Mouse (Mus musculus) naive thymus-derived CD4-positive, alpha-beta T cell, adult 2 months (primary cell): ENCODE results near the gene Stx2.
"Not testable (repeated sequence)": the region's sequence is repeated elsewhere in the genome, so short reads cannot be mapped to it uniquely, and the experiment has no call there.

ENCODE experiments used
- DNase-seq: peaks from one replicate; pipeline ENCODE4 v3.0.0-alpha.2; 2011; ENCODE audit warnings: low read depth

The Stx2 gene

DNA sequence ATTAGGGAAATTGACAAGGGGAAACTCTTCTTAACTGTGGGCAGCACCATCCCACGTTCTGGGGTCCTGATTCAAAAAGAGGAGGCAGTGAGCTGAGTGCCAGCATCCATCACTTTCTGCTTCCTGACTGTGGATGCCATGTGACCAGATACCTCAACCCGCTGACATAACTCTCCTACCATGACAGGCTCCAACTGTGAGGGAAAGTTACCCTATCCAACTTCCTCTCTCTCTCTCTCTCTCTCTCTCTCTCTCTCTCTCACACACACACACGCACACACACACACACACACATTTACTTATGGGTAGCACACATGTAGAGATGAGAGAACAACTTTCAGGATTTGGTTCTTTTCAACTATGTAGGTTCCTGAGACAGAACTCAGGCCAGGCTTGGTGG is 1.2 kb upstream of the Stx2 start:
- DNase-seq: no peak

DNA sequence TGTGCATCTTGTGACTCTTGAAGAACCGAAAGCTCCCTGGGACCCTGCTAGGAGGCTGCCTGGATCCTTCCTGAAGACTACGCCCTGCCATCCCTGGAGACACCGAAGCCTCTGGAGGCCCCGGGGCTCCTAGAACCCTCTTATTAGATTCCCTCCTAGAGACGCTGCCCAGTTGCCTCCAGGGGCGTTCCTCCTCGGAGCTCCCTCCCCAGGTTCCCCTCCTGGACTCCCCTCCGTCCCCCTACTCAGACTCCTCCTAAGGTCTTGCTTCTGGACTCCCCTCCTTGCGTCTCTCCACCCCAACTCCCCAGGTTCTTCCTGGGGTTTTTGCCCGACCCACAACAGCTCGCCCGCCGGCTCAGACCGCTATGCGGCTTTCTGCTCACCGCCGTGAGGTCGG is 366 bp downstream of the Stx2 start:
- DNase-seq: no peak

DNA sequence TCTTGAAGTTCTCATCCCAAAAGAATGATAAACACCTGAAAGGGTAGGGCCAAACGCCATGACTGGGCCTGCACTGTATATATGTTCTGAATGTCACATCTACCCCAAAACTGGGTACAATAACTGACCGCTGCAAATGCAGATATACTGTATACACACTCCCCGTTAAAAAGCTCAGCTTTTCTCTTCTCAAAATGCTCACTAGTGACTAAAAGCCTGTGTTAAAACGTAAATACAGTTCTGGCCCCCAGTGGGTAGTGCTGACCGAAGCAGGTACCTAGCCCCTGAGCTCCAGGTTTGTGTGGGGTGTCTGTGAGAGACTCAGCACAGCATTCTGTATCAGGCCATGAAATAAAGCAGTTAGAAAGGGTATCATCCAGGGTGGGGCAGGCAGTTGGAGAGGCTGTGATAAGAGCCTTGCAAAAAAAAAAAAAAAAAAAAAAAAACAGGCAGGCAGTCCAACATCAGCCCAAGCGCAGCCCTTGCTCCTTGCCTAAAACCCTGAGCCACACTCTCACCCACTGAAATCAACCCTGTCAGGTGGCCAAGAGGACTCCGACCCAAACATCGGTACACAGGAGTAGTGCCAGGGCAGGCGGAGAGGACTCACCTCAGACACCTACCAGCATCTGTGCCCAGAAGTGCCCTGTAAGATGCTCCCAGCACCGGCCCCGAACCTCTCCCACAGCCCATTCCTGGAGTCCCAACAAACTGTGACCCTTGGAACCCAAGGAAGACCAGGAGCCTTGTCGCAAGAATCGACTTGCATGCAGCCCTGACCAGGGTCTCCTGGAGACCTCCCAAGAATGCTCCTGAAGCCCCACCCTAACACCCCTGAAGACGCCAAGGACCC is 1.0 kb downstream of the Stx2 start:
- DNase-seq: no peak

DNA sequence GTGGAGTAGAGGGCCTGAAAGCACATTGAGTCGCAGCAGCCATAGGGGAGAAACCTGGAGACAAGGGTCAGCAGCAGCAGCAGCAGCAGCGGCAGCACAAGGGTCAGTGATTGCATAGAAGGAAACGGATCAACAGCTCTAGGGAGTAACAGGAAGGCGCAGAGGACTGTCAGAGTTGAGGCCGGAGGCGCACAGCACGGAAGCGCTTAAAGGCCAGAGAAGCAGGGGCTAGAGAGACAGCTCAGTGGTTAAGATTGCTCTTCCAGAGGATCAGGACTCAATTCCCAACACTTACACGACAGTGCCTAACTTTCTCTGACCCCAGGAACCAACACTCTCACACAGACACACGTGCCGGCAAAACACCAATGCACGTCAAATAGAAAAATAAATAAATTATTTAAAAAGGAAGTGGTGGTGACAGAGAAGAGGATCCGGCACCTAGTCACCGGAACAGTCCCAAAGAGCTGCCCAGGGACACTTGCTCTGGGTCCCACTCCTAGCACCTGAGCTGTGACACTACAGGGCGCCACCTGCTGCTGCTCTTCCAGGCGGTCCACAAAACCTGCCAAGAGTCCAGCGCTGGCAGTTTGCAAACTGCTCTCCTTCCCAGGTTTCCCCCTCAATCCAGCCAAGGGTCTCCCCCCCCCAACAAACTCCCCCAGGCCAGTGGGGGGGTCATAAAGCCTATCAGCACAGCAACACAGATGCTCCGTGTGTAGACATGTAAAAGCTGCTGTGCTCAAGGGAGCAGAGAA is 2.2 kb downstream of the Stx2 start:
- no peak for DNase-seq

- no peak for DNase-seq
Observed at GRCm38 (mm10) chr5:129005416-129005815, 3.0 kb downstream of the Stx2 start.

DNA sequence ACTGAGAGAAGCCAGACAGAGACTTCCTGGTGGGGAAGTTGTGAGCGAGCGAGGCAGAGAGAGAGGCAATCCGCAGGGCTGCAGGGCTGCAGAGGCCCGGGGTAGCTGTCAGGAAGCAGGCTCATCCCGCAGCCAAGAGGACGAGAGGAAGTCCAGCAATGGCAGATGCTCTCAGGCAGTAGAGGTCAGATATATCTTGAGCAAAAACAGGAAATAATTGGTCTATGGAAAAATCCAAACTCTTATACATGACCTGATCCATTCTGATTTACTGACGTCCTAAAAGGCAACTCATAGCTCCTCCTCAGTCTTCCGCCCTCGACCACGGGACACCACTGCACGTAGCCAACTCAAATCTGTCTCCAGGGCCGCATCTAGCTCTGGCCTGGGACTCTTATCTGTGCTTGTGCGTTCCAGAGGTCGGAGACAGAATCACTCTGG is 5.8 kb downstream of the Stx2 start:
- DNase-seq: no peak

- no peak for DNase-seq
Observed at GRCm38 (mm10) chr5:129000706-129001468, 7.5 kb downstream of the Stx2 start.

DNA sequence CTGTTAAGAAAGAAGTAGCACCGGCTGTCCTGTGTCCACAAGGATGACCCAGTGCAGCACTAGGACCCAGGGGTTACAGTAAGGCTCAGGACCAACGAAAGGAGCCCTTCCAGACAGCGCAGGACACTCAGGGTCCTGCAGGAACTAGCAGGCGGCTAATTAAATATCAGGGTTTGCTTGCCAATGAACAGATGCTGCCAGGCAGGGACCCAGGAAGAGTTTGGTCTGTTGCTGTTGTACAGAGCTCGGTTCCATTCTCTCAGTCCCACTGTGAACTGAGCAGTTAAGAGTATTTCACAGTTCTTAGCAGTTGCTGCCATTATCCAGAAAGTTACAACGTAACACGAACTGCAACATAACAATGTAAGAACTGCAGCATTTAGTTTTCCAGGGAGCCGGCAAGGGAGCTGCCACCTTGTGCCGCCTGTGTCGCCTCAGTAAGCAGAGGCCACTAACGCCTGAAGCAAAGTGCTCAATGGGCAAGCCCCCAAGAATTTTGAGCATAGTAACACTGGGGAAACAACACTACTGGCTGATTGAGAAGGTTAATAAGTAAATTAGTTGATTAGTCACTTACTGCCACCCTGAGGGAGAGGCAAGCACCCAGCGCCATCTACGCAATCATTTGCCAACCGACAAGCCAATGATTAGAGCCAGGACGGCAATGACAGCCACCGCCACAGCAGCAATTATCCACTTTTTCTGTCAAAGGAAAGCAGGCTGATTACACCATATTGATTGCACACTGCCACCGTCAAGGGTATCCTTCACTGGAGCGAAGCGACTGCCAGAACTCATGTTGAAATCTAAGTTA is 21.0 kb downstream of the Stx2 start:
- DNase-seq: no peak

DNA sequence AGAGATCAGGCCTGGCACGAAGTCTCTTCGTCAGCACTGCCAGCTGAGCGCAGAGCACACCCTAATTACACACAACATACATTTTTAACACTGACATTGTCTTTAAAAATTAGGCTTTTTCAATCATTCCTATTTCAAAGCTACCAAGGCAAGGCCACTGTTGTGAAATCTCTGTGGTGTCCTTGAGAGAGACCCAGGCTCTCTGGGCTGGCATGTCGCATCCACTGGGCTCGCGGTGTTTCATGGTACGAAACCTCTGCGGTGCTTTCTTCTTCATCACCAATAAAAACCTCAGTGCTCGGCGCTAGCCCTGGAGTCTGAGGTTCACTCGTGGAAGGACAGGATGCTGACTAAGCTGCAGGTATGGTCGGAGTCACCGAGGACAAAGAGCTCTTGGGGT is 22.4 kb downstream of the Stx2 start:
- DNase-seq: no peak

GRCm38 (mm10) chr5:128984536-128984935 is 23.8 kb downstream of the Stx2 start:
- no peak for DNase-seq

DNA sequence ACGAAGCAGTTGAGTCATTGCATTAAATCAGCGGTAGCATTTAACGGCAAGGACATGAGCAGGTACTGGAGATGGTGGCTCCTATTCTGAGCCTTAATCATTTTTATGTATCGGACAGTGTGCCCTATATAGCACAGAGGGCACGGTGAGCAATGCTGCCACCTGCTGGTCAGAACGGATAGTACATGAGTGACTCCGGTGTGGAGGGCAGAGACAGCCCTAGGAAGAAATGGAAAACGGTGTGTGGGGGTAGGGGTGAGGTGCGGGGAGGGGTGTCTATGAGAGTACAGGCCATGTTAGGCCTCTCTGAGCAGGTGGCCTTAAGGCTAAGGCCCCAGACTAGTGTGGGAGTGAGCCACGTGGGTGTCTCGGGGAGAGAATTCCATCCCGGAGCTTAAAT is 26.8 kb downstream of the Stx2 start:
- DNase-seq: peak; percentile 82

DNA sequence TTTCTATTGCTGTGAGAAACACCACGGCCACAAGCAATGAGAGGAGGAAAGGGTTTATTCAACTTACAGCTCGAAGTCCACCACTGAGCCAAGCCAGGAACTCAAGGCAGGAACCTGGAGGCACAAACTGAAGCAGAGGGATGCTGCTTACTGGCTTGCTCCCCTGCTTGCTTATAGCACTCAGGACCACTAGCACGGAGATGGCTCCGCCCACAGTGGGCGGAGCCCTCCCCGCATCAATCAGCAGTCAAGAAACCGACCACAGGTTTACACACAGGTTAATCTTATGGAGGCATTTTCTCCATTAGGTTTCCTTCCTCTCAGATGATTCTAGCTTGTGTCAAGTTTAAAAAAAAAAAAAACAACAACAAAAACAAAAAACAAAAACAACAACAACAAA is 27.5 kb downstream of the Stx2 start:
- no peak for DNase-seq

- no peak for DNase-seq
Observed at GRCm38 (mm10) chr5:128978957-128979356, 29.4 kb downstream of the Stx2 start.

- DNase-seq: not testable (repeated sequence)
Observed at GRCm38 (mm10) chr5:128977466-128977865, 30.9 kb downstream of the Stx2 start.

GRCm38 (mm10) chr5:128976266-128976665 is 32.1 kb downstream of the Stx2 start:
- no peak for DNase-seq

- DNase-seq: peak; percentile 68
Observed at GRCm38 (mm10) chr5:128971298-128971697, 37.1 kb downstream of the Stx2 start.

DNA sequence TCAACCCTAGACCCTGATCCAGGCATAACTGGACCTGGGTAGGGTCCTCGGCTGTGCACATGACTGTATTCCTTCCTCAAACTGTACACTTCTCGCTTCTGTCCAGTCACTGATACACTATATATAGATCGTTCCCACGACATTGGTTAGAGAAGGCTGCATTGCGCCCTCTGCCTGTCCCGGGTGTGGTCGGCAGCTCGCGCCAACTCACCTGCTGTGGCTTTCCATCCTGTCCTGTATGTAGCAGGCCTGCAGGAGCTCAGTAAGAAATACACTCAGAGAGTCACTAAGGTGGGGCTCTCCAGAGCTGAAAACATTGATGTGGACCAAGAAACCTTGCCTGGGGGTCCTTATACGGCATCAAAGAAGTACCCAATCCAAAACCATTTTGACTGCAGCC is 37.5 kb downstream of the Stx2 start:
- DNase-seq: no peak

DNA sequence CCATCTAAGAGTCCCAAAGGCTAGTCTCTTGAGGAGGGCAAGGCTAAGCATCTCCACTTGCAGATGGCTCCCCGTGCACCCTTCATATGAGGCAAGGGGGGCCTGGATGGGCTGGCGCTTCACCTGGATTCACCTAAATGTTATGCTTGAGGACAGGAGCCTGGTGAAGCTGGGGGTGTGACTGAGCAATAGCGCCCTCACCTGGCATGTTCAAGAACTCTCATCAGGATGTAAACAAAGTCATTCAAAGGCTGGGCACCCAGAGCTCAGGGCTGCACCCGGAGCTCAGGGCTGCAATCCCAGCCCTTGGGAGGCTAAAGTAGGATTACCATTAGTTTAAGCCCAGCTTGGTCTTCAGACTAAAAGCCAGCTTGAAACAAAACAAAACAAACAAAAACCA is 44.0 kb downstream of the Stx2 start:
- DNase-seq: no peak

- DNase-seq: no peak
Observed at GRCm38 (mm10) chr5:128958916-128959315, 49.5 kb downstream of the Stx2 start.

GRCm38 (mm10) chr5:128954371-128954770 is 54.0 kb downstream of the Stx2 start:
- not testable (repeated sequence) for DNase-seq

DNA sequence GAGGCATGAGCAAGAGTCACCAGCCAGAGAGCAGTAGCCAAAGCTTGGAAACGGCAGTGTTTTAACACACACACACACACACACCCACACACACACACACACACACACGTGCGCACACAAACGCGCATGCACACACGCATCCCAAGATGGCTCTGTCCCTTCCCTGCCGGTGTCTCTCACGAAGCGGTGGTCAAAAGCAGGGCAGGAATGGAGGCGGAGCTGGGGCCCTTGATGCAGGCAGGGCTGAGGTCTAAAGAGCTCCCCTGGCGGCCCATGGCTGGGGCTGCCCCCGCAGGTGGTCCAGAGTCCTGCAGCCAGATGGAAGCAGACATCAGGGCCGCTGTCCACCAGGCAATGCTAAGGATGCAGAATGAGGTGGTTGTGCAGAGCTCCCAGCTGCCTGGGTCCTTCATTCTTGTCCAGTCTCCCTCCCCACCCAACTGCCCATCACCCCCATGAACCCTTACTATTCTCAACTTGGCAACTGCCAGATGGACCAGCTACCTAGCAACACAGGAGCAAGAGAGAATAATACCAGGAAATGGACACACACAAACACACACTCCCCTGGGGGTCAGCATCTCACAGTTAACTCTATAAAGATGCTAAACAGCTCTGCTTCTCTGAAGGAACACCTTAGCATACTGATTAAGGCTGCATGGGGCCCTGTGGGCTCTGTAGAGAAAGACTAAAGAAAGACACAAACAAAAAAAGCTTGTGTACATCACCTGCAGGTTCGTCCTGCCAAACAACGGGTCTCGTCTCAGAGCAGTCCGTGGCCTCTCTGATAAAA is 54.9 kb downstream of the Stx2 start, which contains the start of gene Rimbp2:
Rimbp2 (minus strand) TSS at position 209 of the 793 bp plus-strand sequence.
- no peak for DNase-seq
